Mouse (Mus musculus) hematopoietic stem cell, adult 5-6 weeks (primary cell): ENCODE data around the gene Pdxdc1. TPM values are rescaled to one million over a fixed set of nuclear protein-coding genes. Genes with fewer than 3 reads are reported as not detected.
"Not testable (repeated sequence)": the region's sequence is repeated elsewhere in the genome, so short reads cannot be mapped to it uniquely, and the experiment has no call there.

Experiments
- ATAC-seq, 2 experiments: fragments of 125-278 bp in 1 of 2; replicated peaks in 1 of 2; 2 replicates each; pipeline ENCODE4 v1.8.0; 2016 to 2017; ENCODE audit warnings: inconsistent platforms in 2 of 2, mild to moderate bottlenecking in 2 of 2, moderate number of reproducible peaks in 2 of 2, low read depth in 1 of 2, moderate TSS enrichment in 1 of 2; ENCODE audit not compliant: low FRiP score in 2 of 2, poor library complexity in 2 of 2, severe bottlenecking in 2 of 2, insufficient read depth in 1 of 2, low TSS enrichment in 1 of 2
- total RNA-seq: library from RNA; stranded (forward); fragments of 172-1452, 232-1000 nt; gene quantifications from 2 replicates; pipeline ENCODE4 v1.2.3, GENCODE M21; 2017

The Pdxdc1 gene
- 103 and 109 TPM in 2 replicates for total RNA-seq

DNA sequence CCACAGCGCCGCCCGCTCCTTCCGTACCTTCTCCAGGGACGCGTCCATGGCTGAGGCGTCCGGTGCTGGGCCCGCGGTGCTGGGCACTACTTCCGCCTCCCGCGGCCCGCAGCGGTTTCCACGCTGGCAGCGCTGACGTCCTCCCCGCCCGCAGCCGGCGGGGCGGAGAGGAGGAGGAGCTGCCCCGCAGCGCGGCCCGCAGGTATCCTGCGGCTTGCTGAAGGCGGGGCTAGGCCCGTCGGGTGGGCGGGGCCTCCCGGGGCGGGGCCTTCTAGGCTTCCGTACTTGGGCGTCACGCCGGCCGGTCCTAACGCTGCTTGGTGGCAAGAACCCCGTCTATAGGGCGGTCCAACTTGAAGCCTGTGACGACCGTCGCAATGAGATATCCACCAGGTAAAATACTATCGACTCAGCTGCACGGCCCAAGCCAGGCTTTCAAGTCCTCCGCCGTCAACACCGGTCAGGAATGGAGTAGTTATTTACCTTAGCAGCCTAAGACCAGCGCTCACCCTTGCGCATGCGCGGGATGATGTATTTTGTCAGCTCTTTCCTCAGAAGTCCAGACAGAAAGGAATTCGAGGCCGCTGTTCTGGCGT lies at the start of gene Pdxdc1, which contains the start of gene Mpv17l:
Gene Pdxdc1 (minus strand): TSS at position 244 of the 596 bp plus-strand sequence.
Gene Mpv17l (plus strand): TSS at position 274 of the 596 bp plus-strand sequence.
- ATAC-seq, result peak; percentile 78 to 80

- ATAC-seq, result no peak
Observed at GRCm38 (mm10) chr16:13951245-13951644, 48.3 kb upstream of the Pdxdc1 start.

DNA sequence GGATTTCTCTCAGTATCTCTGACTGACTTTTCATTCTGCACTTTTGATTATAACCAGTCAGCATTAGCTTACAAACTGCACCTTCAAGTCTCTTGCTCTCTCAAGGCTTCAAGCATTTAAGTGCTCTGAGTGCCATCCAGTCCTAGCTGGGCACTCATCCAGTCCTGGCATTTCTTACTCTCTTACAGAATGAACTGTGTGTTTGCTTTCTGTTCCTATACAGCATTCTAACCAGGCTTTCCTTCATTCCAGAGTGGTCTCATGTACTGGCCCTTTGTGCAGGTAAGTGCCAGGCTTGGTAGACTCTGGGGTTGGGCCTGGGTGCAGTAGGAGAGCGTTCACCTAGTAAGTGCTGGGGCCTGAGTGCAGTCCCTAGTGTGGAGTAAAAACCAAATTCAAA lies 43.4 kb upstream of the Pdxdc1 start:
- ATAC-seq, result no peak

- no peak for ATAC-seq
Observed at GRCm38 (mm10) chr16:13945153-13945552, 42.2 kb upstream of the Pdxdc1 start.

GRCm38 (mm10) chr16:13944752-13945151 lies 41.8 kb upstream of the Pdxdc1 start:
- no peak for ATAC-seq

DNA sequence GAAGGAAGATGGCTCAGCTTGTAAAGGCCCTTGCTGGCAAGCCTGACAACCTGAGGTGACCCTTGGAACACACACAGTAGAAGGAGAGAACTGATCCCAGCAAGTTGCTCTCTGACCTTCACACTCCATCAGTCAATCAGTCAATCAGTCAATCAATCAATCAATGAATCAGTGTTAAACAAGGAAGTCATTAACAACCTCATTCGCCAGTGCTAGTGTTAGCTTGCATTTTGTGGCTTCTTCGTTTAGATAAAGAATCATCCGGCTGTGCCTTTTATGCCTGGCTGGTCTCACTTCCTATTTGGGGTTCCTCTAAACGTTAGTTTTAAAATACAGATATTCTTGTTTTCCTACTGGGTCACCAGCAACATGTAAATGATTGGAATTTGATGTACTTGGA lies 41.2 kb upstream of the Pdxdc1 start:
- no peak for ATAC-seq

DNA sequence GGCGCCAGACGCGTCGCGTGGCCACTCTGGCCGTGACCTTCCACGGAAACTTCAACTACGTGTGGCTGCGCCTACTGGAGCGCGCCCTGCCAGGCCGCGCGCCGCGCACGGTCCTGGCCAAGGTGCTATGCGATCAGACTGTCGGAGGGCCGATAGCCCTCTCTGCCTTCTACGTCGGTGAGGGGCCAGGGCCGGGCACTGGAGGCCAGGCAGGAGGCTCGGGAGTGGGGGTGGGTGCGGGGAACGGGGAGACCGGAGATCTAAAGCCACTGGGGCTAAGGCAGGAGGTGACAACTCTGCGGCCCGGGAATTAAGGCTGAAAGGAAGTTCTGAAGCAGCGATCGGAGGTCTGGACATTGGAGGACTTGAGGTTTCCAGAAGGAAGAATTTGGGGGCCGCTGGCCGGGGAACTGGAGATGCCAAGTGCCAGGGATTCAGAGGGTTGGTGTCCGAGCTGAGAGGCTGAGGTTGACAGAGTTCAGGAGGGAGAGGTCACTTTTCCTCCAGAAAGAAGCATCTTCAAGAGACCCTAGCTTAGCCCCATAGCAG lies 38.0 kb upstream of the Pdxdc1 start:
- ATAC-seq, result peak in 1 of 2 experiments; percentile 25; a peak in 1 of 4 replicates

GRCm38 (mm10) chr16:13940139-13940846 lies 37.4 kb upstream of the Pdxdc1 start:
- no peak for ATAC-seq

DNA sequence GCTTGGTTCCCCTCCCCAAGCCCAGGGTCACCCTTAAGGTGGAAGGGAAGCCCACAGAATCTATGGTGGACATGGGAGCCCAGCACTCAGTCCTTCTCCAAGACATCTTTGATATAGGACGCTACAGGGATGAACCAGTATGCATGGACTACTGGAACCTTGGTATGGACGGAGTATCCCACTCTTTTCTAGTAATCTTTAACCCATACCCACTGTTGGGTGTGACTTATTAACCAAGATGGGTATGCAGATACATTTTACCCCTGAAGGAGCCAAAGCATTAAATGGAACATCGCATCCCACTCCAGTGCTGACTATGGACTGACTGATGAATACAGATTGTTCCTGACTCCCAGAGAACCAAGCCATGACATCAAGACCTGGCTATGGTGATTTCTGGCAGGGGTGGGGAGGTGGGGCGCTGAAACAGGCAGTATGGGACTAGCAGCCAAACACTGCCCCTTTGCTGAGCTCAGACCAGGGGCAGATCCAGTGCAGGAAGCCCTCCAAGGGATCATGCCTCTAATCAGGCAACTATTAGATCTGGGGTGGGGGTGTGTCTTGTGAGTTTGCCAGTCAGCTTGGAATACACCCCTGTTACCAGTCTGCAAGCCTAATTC lies 24.6 kb upstream of the Pdxdc1 start:
- no peak for ATAC-seq

DNA sequence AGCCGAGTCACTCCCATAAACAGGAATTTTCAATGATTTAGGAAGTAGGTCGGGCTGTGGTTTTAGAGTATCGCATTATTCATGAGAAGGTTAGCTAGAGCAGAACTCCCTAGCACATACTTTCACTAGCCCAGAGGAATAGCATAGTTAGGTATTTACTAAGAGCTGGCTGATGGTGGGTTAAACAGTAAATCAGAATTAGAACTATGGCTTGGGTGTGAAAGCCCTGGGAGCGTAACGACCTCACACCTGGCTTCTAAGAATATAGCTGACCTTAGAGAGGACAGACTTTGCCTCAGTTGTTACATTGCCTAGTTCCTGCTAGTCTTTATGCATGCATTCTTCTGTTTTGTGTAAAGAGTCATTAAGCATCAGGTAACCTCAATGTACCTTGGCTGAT lies 20.0 kb upstream of the Pdxdc1 start:
- not testable (repeated sequence) for ATAC-seq

GRCm38 (mm10) chr16:13922499-13922898 lies 19.6 kb upstream of the Pdxdc1 start:
- not testable (repeated sequence) for ATAC-seq

- no peak for ATAC-seq
Observed at GRCm38 (mm10) chr16:13921781-13922180, 18.9 kb upstream of the Pdxdc1 start.

GRCm38 (mm10) chr16:13921063-13921462 lies 18.1 kb upstream of the Pdxdc1 start:
- 0 out of 4 replicates have a peak, but pooled peaks of 1 of the 2 experiments have one; percentile 10 for ATAC-seq

- no peak for ATAC-seq
Observed at GRCm38 (mm10) chr16:13920093-13920492, 17.2 kb upstream of the Pdxdc1 start.

DNA sequence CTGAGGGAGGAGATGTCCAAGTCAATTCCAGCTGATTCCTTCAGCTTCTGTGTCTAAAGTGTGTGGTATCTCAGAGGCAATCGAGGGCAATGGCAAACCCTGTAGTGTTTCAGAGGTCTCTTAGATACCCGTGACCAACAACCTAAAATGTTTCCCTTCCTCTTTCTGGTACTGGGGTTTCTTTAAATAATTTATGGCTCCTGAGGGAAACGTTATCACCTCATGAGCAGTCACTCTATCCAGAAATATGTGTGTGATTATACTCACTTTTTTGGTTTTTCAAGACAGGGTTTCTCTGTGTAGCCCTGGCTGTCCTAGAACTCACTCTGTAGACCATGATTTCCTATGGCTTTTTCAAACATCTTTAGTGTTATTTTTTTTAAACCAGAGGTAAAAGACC lies 4.4 kb upstream of the Pdxdc1 start:
- no peak for ATAC-seq

DNA sequence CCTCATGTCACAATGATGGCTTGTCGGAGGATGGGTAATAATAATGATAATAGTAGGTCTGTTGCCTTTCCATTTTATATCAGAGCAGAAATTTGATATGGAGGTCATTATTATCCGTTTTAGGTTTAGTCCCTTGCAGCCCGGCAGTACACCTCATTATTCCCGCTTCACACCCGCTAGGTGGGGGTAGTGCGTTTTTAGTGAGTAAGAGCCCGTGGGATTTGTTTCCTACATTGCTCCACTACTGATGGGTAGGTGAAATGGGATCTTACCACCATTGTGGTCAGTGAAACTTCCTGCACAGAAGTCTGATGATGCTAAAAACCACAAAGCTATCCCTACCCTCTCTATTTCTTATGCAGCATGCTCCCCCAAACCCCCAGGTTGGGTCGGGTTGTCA lies 557 bp upstream of the Pdxdc1 start:
- peak; percentile 65 to 70 for ATAC-seq

GRCm38 (mm10) chr16:13902397-13902831 lies 517 bp downstream of the Pdxdc1 start:
- 0 out of 4 replicates have a peak, but pooled peaks of 1 of the 2 experiments have one; percentile 1 for ATAC-seq

- ATAC-seq, result no peak
Observed at GRCm38 (mm10) chr16:13898981-13899380, 4.0 kb downstream of the Pdxdc1 start.
